Mouse (Mus musculus): ENCODE data around the gene Flt1.

- TF ChIP-seq CTCF (IDR thresholded peaks at IDR 0.05) = no peak
- TF ChIP-seq POLR2A (IDR thresholded peaks at IDR 0.05; ENCODE audit: insufficient read depth, low read depth, low read length) = no peak
Observed at GRCm38 (mm10) chr5:147775222-147775621, 49.4 kb upstream of the Flt1 start.

All from heart, adult 2 months (tissue).